ENCODE assay signal across 10 mouse cellular contexts in genomic region chr7:127885951-127886350, GRCm38 (mm10). TPM values are rescaled to one million over a fixed set of nuclear protein-coding genes. Genes with fewer than 3 reads are reported as not detected.
DNase-seq lines count a peak whose midpoint lies in the region; ATAC-seq and TF ChIP-seq lines count a peak whose summit lies in the region.
"Had no signal": no experiment of that assay in that cellular context is flagged by ENCODE, and none has a peak within 500 bp of the region (broad histone marks: within the 10 kb centered on the region; RNA-seq: fewer than 3 reads in every experiment).

No protein-coding gene starts in this region.

- WGBS in kidney, embryonic 15.5 days = 56% methylated on average over 6 of the region's 6 CpGs
- WGBS in heart, embryonic 16.5 days = 55% methylated on average over 6 of the region's 6 CpGs
- WGBS in limb, embryonic 10.5 days = 71% methylated on average over 6 of the region's 6 CpGs
- 73% methylated on average over 6 of the region's 6 CpGs for WGBS in midbrain, postnatal 0 days

- no peaks in the 10 kb centered on the region for H3K9me3 ChIP-seq in kidney, embryonic 15.5 days (replicated peaks)
- no peaks in the 10 kb centered on the region for H3K9me3 ChIP-seq in heart, embryonic 16.5 days (replicated peaks; ENCODE audit: control insufficient read depth, low read length)
- no peaks in the 10 kb centered on the region for H3K9me3 ChIP-seq in limb, embryonic 10.5 days (replicated peaks)
- H3K9me3 ChIP-seq in midbrain, postnatal 0 days (ENCODE audit: low read length) = no peaks in the 10 kb centered on the region
- H3K9me3 ChIP-seq: hindbrain, embryonic 15.5 days had no signal

- no peak for TF ChIP-seq CTCF in midbrain, postnatal 0 days (IDR thresholded peaks at IDR 0.05)

- H3K9ac ChIP-seq in kidney, embryonic 15.5 days = no peak overlapping the region
- no peak overlapping the region for H3K9ac ChIP-seq in heart, embryonic 16.5 days (ENCODE audit: low read length)
- no peak overlapping the region for H3K9ac ChIP-seq in midbrain, postnatal 0 days (replicated peaks; ENCODE audit: low read length, poor library complexity, severe bottlenecking)
- H3K9ac ChIP-seq: hindbrain, embryonic 15.5 days; liver, embryonic 14.5 days had no signal

- H3K4me2 ChIP-seq in kidney, embryonic 15.5 days = no peak overlapping the region
- no peak overlapping the region for H3K4me2 ChIP-seq in heart, embryonic 16.5 days (ENCODE audit: low read depth, low read length)
- H3K4me2 ChIP-seq in midbrain, postnatal 0 days (ENCODE audit: low read depth, low read length, poor library complexity, severe bottlenecking) = no peak overlapping the region
- H3K4me2 ChIP-seq: hindbrain, embryonic 15.5 days had no signal

- H3K4me1 ChIP-seq in kidney, embryonic 15.5 days = peaks cover 20% of the 10 kb centered on the region
- H3K4me1 ChIP-seq in heart, embryonic 16.5 days (ENCODE audit: control insufficient read depth, insufficient read depth, low read length) = peaks cover 11% of the 10 kb centered on the region
- peaks cover 9% of the 10 kb centered on the region; the same call in 1 of the 2 replicates for H3K4me1 ChIP-seq in limb, embryonic 10.5 days
- no peaks in the 10 kb centered on the region for H3K4me1 ChIP-seq in midbrain, postnatal 0 days (ENCODE audit: insufficient read depth, low read length)

- H3K4me3 ChIP-seq in kidney, embryonic 15.5 days (replicated peaks) = no peak overlapping the region
- no peak overlapping the region for H3K4me3 ChIP-seq in heart, embryonic 16.5 days (ENCODE audit: low read length)
- no peak overlapping the region for H3K4me3 ChIP-seq in limb, embryonic 10.5 days
- H3K4me3 ChIP-seq in midbrain, postnatal 0 days (ENCODE audit: low read depth, low read length) = no peak overlapping the region
- H3K4me3 ChIP-seq: hindbrain, embryonic 15.5 days had no signal

- no peak overlapping the region for H3K27ac ChIP-seq in kidney, embryonic 15.5 days
- H3K27ac ChIP-seq in heart, embryonic 16.5 days (ENCODE audit: low read length) = no peak overlapping the region
- no peak overlapping the region for H3K27ac ChIP-seq in limb, embryonic 10.5 days
- H3K27ac ChIP-seq in midbrain, postnatal 0 days (ENCODE audit: low read depth, low read length) = no peak overlapping the region
- H3K27ac ChIP-seq: hindbrain, embryonic 15.5 days; liver, embryonic 14.5 days had no signal

- H3K27me3 ChIP-seq in kidney, embryonic 15.5 days = no peaks in the 10 kb centered on the region
- H3K27me3 ChIP-seq in heart, embryonic 16.5 days (ENCODE audit: control insufficient read depth, insufficient read depth, low read length) = no peaks in the 10 kb centered on the region
- no peaks in the 10 kb centered on the region for H3K27me3 ChIP-seq in limb, embryonic 10.5 days (ENCODE audit: low read depth, poor library complexity, severe bottlenecking)
- H3K27me3 ChIP-seq in midbrain, postnatal 0 days (ENCODE audit: insufficient read depth, low read length) = no peaks in the 10 kb centered on the region
- H3K27me3 ChIP-seq: hindbrain, embryonic 15.5 days had no signal

- DNase-seq in kidney, postnatal 25 days = peak; percentile 37 to 65
- peak; percentile 70 for DNase-seq in brain, adult 2 months (ENCODE audit: low read depth, low spot score)
- DNase-seq in skeletal muscle tissue, adult 2 months (ENCODE audit: low read depth, low spot score) = peak; percentile 63
- no peak for DNase-seq in limb, embryonic 10.5 days (ENCODE audit: low spot score)
- no peak for DNase-seq in midbrain, postnatal 0 days (ENCODE audit: low spot score)

- ATAC-seq in kidney, embryonic 15.5 days (replicated peaks; ENCODE audit: low FRiP score) = no peak
- 0 out of 2 replicates have a peak, but pooled peaks have one; percentile 38 for ATAC-seq in heart, embryonic 16.5 days (replicated peaks; ENCODE audit: extremely low read depth, insufficient read depth, low FRiP score)
- ATAC-seq in midbrain, postnatal 0 days (ENCODE audit: low FRiP score) = no peak

- H3K36me3 ChIP-seq in kidney, embryonic 15.5 days = peaks cover 87% of the 10 kb centered on the region
- peaks cover 50% of the 10 kb centered on the region for H3K36me3 ChIP-seq in heart, embryonic 16.5 days (ENCODE audit: control insufficient read depth, insufficient read depth)
- peaks cover 99% of the 10 kb centered on the region for H3K36me3 ChIP-seq in limb, embryonic 10.5 days
- H3K36me3 ChIP-seq in midbrain, postnatal 0 days (ENCODE audit: insufficient read depth, low read length) = peaks cover 92% of the 10 kb centered on the region

RNA-seq across cellular contexts. Expression of gene Prss53, which starts 4.8 kb away (rescaled TPM):
- polyA plus RNA-seq in kidney, embryonic 15.5 days (2015; fragmentation: Nextera tagmentation; extraction: Ambion mirVana) = 2.2 and 2.7 TPM in 2 replicates
- 1.5 and 1.8 TPM in 2 replicates for polyA plus RNA-seq in heart, embryonic 16.5 days (2015; fragmentation: Nextera tagmentation; extraction: Ambion mirVana)
- polyA plus RNA-seq in limb, embryonic 10.5 days (2016; fragmentation: Nextera tagmentation; extraction: Ambion mirVana) = 0.50 and 0.75 TPM in 2 replicates
- total RNA-seq in midbrain, postnatal 0 days (2014; rRNA removed) = 0.55 and 1.0 TPM in 2 replicates
- 0.77 and 0.82 TPM in 2 replicates for polyA plus RNA-seq in midbrain, postnatal 0 days (2015; fragmentation: Nextera tagmentation; extraction: Ambion mirVana)

RNA-seq across cellular contexts. Expression of gene Gm21974, which starts 9.3 kb away (rescaled TPM):
- polyA plus RNA-seq in kidney, embryonic 15.5 days (2015; fragmentation: Nextera tagmentation; extraction: Ambion mirVana) = not detected in 2 replicates
- not detected in 2 replicates for polyA plus RNA-seq in heart, embryonic 16.5 days (2015; fragmentation: Nextera tagmentation; extraction: Ambion mirVana)
- polyA plus RNA-seq in limb, embryonic 10.5 days (2016; fragmentation: Nextera tagmentation; extraction: Ambion mirVana) = not detected in 2 replicates
- 0.16 TPM in 1 of 2 replicates, not detected in the other for total RNA-seq in midbrain, postnatal 0 days (2014; rRNA removed)
- not detected in 2 replicates for polyA plus RNA-seq in midbrain, postnatal 0 days (2015; fragmentation: Nextera tagmentation; extraction: Ambion mirVana)
- polyA plus RNA-seq: embryonic facial prominence, embryonic 11.5 days; hindbrain, embryonic 15.5 days; liver, embryonic 14.5 days had no signal

RNA-seq across cellular contexts. Expression of gene Zfp668, which starts 9.3 kb away (rescaled TPM):
- polyA plus RNA-seq in kidney, embryonic 15.5 days (2015; fragmentation: Nextera tagmentation; extraction: Ambion mirVana) = 22.7 TPM in 2 replicates
- 9.1 and 10.4 TPM in 2 replicates for polyA plus RNA-seq in heart, embryonic 16.5 days (2015; fragmentation: Nextera tagmentation; extraction: Ambion mirVana)
- 47.9 and 48.0 TPM in 2 replicates for polyA plus RNA-seq in limb, embryonic 10.5 days (2016; fragmentation: Nextera tagmentation; extraction: Ambion mirVana)
- 27.8 and 31.0 TPM in 2 replicates for total RNA-seq in midbrain, postnatal 0 days (2014; rRNA removed)
- 26.0 and 29.7 TPM in 2 replicates for polyA plus RNA-seq in midbrain, postnatal 0 days (2015; fragmentation: Nextera tagmentation; extraction: Ambion mirVana)

RNA-seq across cellular contexts. Expression of gene Vkorc1, which starts 9.5 kb away (rescaled TPM):
- polyA plus RNA-seq in kidney, embryonic 15.5 days (2015; fragmentation: Nextera tagmentation; extraction: Ambion mirVana) = 152 and 162 TPM in 2 replicates
- 99.9 and 113 TPM in 2 replicates for polyA plus RNA-seq in heart, embryonic 16.5 days (2015; fragmentation: Nextera tagmentation; extraction: Ambion mirVana)
- 48.3 and 51.8 TPM in 2 replicates for polyA plus RNA-seq in limb, embryonic 10.5 days (2016; fragmentation: Nextera tagmentation; extraction: Ambion mirVana)
- 22.7 and 30.3 TPM in 2 replicates for total RNA-seq in midbrain, postnatal 0 days (2014; rRNA removed)
- polyA plus RNA-seq in midbrain, postnatal 0 days (2015; fragmentation: Nextera tagmentation; extraction: Ambion mirVana) = 61.2 and 62.8 TPM in 2 replicates

RNA-seq across cellular contexts. Expression of gene Zfp646, which starts 9.9 kb away (rescaled TPM):
- 11.8 and 13.7 TPM in 2 replicates for polyA plus RNA-seq in kidney, embryonic 15.5 days (2015; fragmentation: Nextera tagmentation; extraction: Ambion mirVana)
- 6.8 and 7.4 TPM in 2 replicates for polyA plus RNA-seq in heart, embryonic 16.5 days (2015; fragmentation: Nextera tagmentation; extraction: Ambion mirVana)
- polyA plus RNA-seq in limb, embryonic 10.5 days (2016; fragmentation: Nextera tagmentation; extraction: Ambion mirVana) = 20.0 and 20.3 TPM in 2 replicates
- 32.3 and 33.8 TPM in 2 replicates for total RNA-seq in midbrain, postnatal 0 days (2014; rRNA removed)
- 3.8 and 4.2 TPM in 2 replicates for polyA plus RNA-seq in midbrain, postnatal 0 days (2015; fragmentation: Nextera tagmentation; extraction: Ambion mirVana)

Comparison
In these comparisons a context has a peak if more than half of its experiments do, and no peak if none do; other contexts are left out.
1. DNase-seq: peak in kidney, postnatal 25 days (2 of 2), brain, adult 2 months (single experiment) and skeletal muscle tissue, adult 2 months (single experiment); none in limb, embryonic 10.5 days (single experiment) and midbrain, postnatal 0 days (single experiment).